Mouse (Mus musculus) liver, adult (tissue): Measurements from ENCODE around the gene Tmem255a.

Source experiments
- GATA4 ChIP-seq: IDR thresholded peaks from 2 replicates; pipeline ENCODE4 v1.6.1; 2014; ENCODE audit warnings: mild to moderate bottlenecking, low read length; ENCODE audit not compliant: insufficient replicate concordance

Gene Tmem255a

DNA sequence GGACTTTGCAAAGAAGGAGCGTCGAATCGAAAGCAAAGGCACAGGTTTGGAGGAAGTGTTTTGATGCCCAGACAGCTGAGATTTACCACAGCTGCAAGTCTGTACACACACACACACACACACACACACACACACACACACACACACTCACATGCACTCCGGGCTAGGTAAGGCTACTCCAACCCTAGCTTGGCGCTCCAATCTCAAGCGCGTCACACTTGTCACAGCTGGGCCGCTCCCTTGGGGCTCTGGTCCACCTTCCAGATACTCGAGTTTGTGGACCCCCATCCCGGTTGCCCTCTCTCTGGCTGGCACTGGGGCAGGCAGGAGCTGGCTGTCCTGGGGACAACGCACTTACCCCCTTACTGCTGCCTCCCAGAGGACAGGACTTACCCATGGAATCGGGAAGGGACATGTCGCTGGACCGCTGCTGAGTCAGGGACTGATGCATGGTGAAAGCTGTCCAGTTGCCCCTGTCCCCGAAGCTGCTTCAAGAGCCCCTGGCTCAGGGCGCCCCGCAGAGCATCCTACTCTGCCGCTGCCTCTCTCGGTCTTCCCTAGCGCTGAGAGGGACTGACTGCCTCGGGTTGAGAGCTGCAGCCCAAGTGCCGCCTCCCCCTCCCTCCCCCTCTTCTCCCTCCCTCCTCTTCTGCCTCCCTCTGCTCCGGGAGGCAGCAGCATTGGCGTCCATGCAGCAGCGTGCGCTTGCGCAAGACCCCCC lies at the start of gene Tmem255a:
TSS of gene Tmem255a (minus strand) at position 589 of the 721 bp plus-strand sequence.
- TF ChIP-seq GATA4: no peak

DNA sequence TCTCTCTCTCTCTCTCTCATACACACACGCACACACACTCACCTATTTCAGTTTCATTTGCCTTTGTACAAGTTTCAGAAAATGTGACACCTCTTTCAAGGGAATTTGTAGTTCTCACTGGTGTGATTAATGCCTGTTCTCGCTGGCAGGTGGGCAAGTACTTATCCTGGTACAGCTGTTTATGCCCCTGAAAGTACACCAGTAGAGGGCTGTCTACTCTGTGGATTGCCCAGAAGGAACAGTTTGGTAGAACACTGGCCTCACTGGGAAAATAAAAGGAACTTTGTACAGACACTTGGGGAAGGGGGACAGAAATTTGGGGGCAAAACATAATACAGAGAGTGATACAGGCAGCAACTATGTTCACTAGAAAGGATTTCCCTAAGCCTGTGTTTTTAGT lies 7.4 kb upstream of the Tmem255a start:
- TF ChIP-seq GATA4: no peak

DNA sequence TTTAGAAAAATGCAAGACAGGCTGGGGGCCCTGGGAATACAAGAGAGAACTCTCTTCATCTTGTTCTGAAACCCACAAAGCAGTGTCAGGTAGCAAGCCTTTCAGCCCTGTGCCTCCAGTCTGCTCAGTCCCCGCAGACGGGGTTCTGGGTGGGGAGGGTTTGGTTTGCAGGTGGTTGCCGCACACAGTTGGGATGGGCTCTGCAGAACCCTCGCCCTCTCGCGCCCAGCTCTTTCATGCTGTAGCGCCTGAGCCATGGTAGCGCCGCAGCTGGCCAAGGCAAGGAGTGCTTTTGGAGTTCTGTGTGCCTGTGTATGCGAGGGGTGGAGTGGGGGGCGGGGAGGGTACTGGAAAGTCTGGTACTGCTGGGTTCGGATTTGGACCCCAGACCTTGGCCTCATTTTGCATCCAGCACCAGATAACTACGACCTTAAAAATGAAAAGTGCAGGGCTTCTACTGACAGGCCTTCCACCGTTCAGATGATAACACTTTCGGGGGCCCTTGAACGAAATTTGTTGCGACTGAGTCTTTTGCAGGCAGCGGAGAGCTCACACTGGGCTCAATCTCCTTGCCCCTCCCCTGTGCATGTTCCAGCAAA lies 1.8 kb downstream of the Tmem255a start:
- TF ChIP-seq GATA4: no peak

DNA sequence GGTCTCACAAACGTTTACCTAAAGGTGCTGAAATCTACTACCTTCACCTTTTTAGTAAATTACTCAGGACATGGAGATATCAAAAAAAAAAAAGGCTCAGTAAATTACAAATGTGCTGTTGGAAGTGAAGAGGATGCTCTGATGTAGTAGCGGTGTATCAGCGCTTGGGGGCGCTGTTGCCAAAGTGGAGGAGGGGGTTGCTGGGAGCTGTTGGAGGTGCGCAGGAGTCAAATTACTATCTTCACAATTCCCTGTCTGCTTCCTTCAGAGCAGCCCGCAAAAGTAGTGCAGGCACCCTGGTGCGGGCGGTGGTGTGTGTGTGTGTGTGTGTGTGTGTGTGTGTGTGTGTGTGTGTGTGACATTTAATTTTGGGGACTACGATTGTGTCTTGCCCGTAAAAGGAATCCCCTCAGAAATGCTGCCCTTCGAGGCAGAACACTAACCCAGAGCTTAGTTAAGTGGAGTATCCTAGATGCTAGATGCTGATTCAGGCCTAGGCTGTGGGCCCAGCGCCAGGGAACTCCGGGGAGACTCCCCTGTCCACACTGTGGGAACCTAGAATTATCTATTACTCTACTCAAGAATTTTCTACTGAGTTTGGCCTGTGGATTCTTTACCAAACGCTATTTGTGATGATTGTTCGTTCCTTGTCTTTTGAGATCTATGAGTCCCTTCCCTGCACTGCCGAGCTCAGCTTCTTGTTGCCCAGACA lies 2.4 kb downstream of the Tmem255a start:
- no peak for TF ChIP-seq GATA4

DNA sequence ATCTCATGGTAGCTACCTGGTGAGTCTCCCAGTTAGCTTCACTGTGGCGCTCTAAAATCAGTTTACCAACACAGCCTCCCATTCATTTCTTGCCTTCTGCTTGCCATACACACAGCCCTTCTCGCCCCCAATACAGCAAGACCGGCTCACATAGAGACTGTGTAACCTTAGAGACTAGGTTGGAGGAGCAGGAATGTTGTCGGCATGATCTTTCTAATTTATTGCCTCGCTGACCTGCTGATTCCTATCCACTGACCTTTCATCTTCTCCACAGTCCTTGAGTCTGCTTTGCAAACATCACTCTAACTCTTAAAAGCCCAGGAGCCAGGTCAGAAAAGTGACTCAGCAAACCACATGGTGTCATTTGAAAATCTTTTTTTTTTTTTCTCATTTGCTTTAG lies 4.6 kb downstream of the Tmem255a start:
- no peak for TF ChIP-seq GATA4

DNA sequence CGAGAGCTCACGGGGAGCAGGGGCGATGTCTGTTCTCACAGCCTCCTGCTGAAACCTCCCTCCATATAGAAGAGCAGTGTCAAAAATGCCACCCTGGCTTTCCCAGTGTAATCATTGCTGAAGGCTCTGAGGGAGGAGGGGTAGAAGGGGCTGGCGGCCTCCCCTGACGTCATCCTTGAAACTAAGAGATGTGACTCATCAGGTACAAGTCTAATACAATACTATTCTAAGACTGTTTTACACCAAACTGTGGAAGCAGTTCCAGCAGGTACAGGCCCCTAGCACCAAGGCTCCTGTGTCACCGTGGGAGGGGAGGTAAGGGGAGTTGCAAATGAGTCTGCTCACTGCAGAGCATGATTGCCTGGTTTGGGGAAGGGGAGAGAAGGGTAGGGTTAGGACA lies 5.1 kb downstream of the Tmem255a start:
- no peak for TF ChIP-seq GATA4

DNA sequence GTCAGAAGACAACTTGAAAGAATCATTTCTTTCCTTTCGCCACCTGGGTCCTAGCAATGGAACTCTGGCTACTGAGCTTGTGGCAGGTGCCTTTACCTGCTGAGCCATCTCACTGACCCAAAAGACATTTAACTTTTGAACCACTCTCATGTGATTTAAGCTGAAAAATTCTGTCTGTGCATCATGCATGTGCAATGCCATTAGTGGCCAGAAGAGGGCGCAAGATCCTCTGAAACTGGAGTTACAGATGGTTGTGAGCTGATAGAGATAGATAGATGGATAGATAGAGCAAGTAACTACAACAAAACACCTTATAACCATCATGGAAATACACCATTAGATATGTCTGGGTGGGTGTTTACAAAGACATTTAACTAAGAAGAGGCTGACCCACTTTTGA lies 14.5 kb downstream of the Tmem255a start:
- TF ChIP-seq GATA4: no peak

DNA sequence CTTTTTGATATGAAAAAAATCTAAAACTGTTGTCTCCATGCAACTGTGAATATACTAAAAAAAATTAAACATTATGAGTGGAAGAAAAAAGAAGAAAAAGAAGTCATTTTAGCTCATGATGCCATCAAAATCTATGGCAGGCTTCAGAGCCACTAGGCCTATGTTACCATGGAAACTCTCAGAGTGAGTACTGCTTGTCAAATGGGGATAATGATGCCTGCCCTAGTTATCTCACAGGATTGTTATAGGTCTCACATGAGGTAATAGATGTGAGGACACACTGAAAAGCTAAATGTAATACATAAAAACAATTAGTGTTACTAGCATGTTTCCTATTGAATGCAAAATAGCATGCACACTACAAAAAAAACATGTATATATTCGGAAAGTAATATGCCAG lies 22.4 kb downstream of the Tmem255a start:
- TF ChIP-seq GATA4: no peak

DNA sequence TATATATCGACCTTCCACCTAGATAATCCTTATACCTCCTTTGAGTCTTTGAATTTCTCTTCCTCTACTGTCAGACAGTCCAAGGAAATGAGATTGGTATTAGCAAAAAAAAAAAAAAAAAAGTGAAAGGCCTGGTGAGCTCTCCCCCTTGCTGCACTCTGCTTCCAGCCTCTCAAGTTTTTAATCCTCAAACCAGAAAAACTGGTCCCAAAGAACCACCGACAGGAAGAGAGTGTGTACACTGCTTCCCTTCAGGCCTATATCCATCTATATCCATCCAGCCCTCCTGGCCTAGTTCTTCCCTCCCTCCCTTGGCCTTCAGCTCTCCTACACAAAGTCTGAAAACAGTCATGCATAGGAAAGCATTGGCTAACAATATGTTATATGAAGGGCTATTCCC lies 29.5 kb downstream of the Tmem255a start:
- TF ChIP-seq GATA4: no peak

DNA sequence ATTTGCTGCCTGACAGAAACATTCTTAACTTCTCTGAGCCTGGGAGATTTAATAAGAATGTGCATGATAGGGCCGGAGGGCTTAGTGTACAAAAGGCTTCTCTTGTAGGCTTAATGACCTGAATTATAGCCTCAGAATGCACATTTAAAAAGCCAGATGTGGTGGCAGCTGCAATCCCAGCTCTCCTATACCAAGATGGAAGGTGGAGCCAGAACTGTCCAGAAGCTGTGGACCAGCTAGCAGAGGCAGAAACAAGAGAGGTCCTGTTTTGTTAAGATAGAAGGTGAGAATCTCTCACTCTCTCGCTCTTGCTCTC lies 34.6 kb downstream of the Tmem255a start:
- no peak for TF ChIP-seq GATA4

DNA sequence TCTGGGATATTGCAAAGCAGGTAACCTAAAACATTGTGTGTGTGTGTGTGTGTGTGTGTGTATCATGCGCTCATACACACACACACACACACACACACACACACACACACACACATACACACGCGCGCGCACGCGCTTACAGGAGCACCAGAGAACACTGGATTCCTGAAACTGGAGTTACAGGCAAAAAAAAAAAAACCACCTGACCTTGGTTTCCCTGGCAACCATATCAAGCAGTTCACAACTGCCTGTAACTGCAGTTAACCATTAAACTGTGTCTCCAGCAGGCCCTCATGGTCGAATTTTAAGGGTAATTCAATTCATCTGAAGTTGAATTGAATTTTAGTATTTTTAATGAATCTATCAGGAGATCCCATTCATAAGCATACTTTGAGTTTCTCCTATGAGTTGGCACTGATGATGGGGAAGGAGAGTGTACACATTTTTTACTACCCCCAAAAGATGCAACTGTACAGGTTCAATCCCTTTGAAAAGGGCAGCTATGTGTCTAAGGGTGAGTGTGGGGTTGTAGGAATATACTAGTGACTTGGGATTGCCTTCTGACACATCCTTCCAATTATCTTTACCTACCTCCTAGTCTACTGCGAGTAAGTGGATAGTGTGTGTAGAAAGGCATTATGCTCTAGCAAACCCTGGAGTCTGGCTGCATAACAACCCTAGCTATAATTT lies 35.1 kb downstream of the Tmem255a start:
- TF ChIP-seq GATA4: no peak

DNA sequence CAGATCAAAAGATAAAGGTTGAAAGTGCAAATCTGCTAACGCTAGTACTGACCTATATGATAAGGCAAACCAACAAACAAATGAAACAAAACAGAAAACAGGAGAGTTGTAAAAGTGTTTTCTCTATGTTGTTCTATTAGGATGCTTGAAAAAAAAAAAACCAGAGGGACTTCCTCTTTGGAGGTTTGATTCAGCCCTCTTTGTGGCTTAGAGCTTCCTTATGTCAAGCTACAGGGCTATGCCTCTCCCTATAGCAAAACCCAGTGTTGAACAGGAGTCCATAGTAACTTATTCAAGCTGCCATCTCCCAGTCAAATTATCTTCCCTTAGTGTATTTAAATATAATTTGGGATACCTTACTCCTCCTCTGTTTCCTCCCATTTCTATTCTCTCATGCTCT lies 44.8 kb downstream of the Tmem255a start:
- no peak for TF ChIP-seq GATA4

DNA sequence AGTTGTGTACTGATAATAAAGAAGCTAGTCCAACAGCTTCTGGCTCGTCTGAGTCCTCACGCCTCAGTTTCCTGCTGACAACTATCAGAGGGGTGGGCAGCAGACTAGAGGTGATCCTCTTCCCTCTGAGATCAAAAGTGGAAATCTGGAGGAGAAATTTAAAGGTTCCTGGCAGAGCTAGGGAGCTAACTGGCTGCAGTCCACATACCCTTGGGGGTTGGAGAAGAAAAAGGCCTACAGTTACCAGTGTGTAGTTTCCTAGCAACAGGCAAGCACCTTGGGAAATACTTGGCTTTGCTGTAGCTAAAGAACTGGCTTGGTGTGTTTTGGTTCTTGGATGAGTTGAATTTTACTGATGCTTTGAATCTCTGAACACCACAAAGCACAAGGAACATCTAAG lies 50.4 kb downstream of the Tmem255a start:
- no peak for TF ChIP-seq GATA4

DNA sequence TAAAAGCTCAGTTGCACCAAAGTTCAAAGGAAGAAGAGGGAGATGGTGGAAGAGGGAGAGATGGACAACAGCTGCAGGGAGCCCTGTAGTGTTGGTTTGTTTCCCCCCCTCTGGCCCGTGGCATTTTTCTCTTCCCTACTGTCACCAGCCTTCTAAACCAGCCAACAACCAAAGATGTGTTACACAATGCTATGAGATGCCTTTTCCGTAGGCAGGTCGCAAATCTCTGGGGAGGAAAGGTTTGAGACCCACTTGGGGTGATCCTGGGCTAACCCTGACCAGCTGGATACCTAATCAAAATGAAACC lies 61.8 kb downstream of the Tmem255a start:
- TF ChIP-seq GATA4: no peak

DNA sequence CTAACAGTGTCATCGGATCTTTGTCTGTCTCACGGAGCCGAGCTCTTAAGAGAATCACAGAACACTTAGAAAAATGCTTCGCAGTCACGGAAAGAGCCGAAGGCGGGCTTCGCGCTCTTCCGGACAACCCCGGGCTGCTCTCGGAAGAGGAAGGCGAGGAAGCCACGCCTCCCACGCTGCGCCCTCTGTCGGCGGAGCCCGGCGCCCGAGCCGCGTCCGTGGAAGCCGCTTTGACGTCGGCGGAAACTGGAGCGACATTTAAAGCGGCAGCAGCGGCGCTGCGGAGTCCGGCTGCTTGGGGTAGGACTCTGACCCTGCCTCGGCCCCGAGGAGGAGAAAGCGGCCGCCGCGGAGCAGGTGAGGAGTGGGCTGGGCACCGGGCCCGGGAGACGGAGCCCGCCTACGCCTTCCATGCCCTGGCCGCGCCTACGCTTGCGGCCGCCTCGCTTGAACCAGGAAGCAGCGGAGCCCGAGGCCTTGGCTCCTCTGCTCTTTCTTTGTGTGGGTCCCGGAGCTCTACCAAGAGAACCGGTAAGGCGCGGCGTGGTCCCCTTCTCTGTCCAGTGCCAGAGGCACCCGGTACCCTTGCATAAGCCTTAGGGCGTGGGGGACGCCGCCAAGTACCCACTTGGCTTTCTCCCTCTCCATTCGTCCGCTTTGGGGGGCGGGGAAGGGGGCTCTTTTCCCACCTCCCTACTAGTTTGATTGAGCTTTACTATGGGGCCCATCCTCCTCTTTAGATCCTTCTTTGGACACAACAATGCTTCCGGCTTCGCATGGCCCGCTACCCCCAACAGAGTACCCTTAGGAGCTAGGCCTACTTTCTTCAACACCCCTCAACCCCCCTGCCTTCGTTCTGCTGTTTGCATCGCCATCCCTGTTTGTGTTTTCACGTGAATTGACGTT lies 62.4 kb downstream of the Tmem255a start, which contains the start of gene Zbtb33:
TSS of gene Zbtb33 (plus strand) at position 242 of the 906 bp plus-strand sequence.
- no peak for TF ChIP-seq GATA4

DNA sequence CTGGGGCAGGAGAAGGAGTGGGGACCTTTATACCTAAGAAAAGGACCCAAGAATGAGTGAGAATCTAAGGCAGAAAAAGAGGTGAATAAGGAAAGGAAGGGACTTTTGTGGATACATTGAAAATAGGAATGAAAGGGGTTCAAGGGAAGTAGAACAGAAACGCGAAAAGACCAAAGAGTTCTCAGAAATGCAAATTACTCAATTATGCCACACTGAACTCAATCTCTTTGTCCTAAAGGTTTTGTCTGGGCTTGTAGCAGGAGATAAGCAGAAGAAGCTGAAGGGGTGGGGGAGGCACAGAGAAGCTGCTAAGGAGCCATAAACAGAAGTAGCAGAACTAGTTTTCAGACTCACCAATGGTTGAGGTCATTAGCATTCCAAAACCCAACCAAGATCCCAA lies 66.7 kb downstream of the Tmem255a start:
- TF ChIP-seq GATA4: no peak
